Mouse (Mus musculus) intestine, embryonic 16.5 days (tissue): Measurements from ENCODE around the gene Trpm8. TPM values are rescaled to one million over a fixed set of nuclear protein-coding genes. Genes with fewer than 3 reads are reported as not detected.
A peak's percentile ranks its signal among the peaks of the same experiment; 100 is the strongest.

ENCODE experiments used
- ATAC-seq: fragments of 200-750 bp; cut with Nextera tagmentation; 2 replicates; pipeline ENCODE4 v1.8.0; 2017; ENCODE audit warnings: moderate TSS enrichment, moderate library complexity
- H3K27ac ChIP-seq: fragments of 300-500 bp; sonication (generic); 2 replicates; pipeline ENCODE4 v1.5.1; 2014; ENCODE audit warnings: mild to moderate bottlenecking, low read length
- H3K27me3 ChIP-seq: fragments of 300-500 bp; sonication (generic); replicated peaks from 2 replicates; pipeline ENCODE4 v1.6.1; 2014; ENCODE audit warnings: low read length, control low read depth, mixed read lengths; ENCODE audit not compliant: control insufficient read depth, insufficient read depth
- H3K36me3 ChIP-seq: fragments of 300-500 bp; sonication (generic); 2 replicates; pipeline ENCODE4 v1.6.1; 2014; ENCODE audit warnings: low read length, control low read depth; ENCODE audit not compliant: control insufficient read depth, insufficient read depth
- H3K4me1 ChIP-seq: fragments of 300-500 bp; sonication (generic); 2 replicates; pipeline ENCODE4 v1.6.1; 2014; ENCODE audit warnings: low read length, control low read depth, mixed read lengths; ENCODE audit not compliant: control insufficient read depth, insufficient read depth
- H3K4me2 ChIP-seq: fragments of 300-500 bp; sonication (generic); 2 replicates; pipeline ENCODE4 v1.6.1; 2014; ENCODE audit warnings: low read depth, low read length, control low read depth
- H3K4me3 ChIP-seq: fragments of 300-500 bp; sonication (generic); 2 replicates; pipeline ENCODE4 v1.5.1; 2014; ENCODE audit warnings: mild to moderate bottlenecking, low read length
- H3K9ac ChIP-seq: fragments of 300-500 bp; sonication (generic); 2 replicates; pipeline ENCODE4 v1.6.1; 2014; ENCODE audit warnings: low read depth, low read length
- H3K9me3 ChIP-seq: fragments of 300-500 bp; sonication (generic); 2 replicates; pipeline ENCODE4 v1.6.1; 2016; ENCODE audit warnings: low read length, control low read depth; ENCODE audit not compliant: control insufficient read depth
- WGBS: fragments of 180-500 bp; shearing (Covaris S2); extraction: QIAGEN DNeasy Blood & Tissue Kit; methylation state at CpG from one replicate; pipeline ENCODE4 v1.1.7; 2014; 5-methylcytosine and 5-hydroxymethylcytosine counted together
- polyA plus RNA-seq: library from polyadenylated mRNA; unstranded; fragments of >200 nt; fragmentation: Nextera tagmentation; extraction: Ambion mirVana; gene quantifications from 2 replicates; pipeline ENCODE4 v1.2.1, GENCODE M21; 2015

Gene Trpm8
- polyA plus RNA-seq, 1 experiment from 2014 or later, result not detected

GRCm38 (mm10) chr1:88285652-88286051 is 8.2 kb downstream of the Trpm8 start:
- peaks cover 28% of the 10 kb centered on the region for H3K9me3 ChIP-seq
- H3K27ac ChIP-seq, result no peak overlapping the region
- 58% methylated on average over 5 of the region's 5 CpGs for WGBS
- no peaks in the 10 kb centered on the region for H3K36me3 ChIP-seq
- H3K4me1 ChIP-seq, result no peaks in the 10 kb centered on the region
- H3K4me3 ChIP-seq, result no peak overlapping the region
- H3K27me3 ChIP-seq, result no peaks in the 10 kb centered on the region
- ATAC-seq, result no peak
- no peak overlapping the region for H3K4me2 ChIP-seq
- H3K9ac ChIP-seq, result no peak overlapping the region

GRCm38 (mm10) chr1:88286136-88286845 is 8.8 kb downstream of the Trpm8 start:
- H3K4me3 ChIP-seq, result no peak overlapping the region
- no peak overlapping the region for H3K9ac ChIP-seq
- no peak overlapping the region for H3K27ac ChIP-seq
- H3K4me1 ChIP-seq, result no peaks in the 10 kb centered on the region
- WGBS, result 83% methylated on average over 15 of the region's 15 CpGs
- H3K36me3 ChIP-seq, result no peaks in the 10 kb centered on the region
- peaks cover 28% of the 10 kb centered on the region for H3K9me3 ChIP-seq
- no peak for ATAC-seq
- H3K27me3 ChIP-seq, result no peaks in the 10 kb centered on the region
- no peak overlapping the region for H3K4me2 ChIP-seq

- Histone ChIP-seq H3K9ac (no peak overlapping the region), H3K27me3 (no peaks in the 10 kb centered on the region), H3K4me2 (no peak overlapping the region), H3K27ac (no peak overlapping the region), H3K4me3 (no peak overlapping the region), H3K4me1 (no peaks in the 10 kb centered on the region), H3K9me3 (peaks cover 30% of the 10 kb centered on the region), H3K36me3 (no peaks in the 10 kb centered on the region)
- 72% methylated on average over 13 of the region's 13 CpGs for WGBS
- ATAC-seq, result no peak; the same call in 1 of the 2 replicates
These were observed 9.6 kb downstream of the Trpm8 start for GRCm38 (mm10) chr1:88286887-88287696.

GRCm38 (mm10) chr1:88287697-88287980 is 10.2 kb downstream of the Trpm8 start:
- peaks cover 32% of the 10 kb centered on the region for H3K9me3 ChIP-seq

GRCm38 (mm10) chr1:88288056-88288788 is 10.8 kb downstream of the Trpm8 start:
- Histone ChIP-seq H3K27ac (peak overlapping the region; percentile 10), H3K27me3 (no peaks in the 10 kb centered on the region)

More at GRCm38 (mm10) chr1:88287697-88287980, 10.2 kb downstream of the Trpm8 start:
- peak overlapping the region; percentile 10 for H3K27ac ChIP-seq
- H3K27me3 ChIP-seq, result no peaks in the 10 kb centered on the region
- 38% methylated on average over 5 of the region's 5 CpGs for WGBS
- H3K36me3 ChIP-seq, result no peaks in the 10 kb centered on the region
- peak; percentile 43 for ATAC-seq
- H3K4me2 ChIP-seq, result no peak overlapping the region
- H3K4me1 ChIP-seq, result no peaks in the 10 kb centered on the region
- H3K4me3 ChIP-seq, result no peak overlapping the region
- no peak overlapping the region for H3K9ac ChIP-seq

GRCm38 (mm10) chr1:88288789-88289127 is 11.3 kb downstream of the Trpm8 start:
- WGBS, result 74% methylated on average over 3 of the region's 3 CpGs
- Histone ChIP-seq H3K4me1 (no peaks in the 10 kb centered on the region), H3K9me3 (peaks cover 22% of the 10 kb centered on the region)

More at GRCm38 (mm10) chr1:88288056-88288788, 10.8 kb downstream of the Trpm8 start:
- Histone ChIP-seq H3K4me1 (no peaks in the 10 kb centered on the region), H3K36me3 (no peaks in the 10 kb centered on the region), H3K9ac (no peak overlapping the region), H3K9me3 (peaks cover 26% of the 10 kb centered on the region), H3K4me2 (no peak overlapping the region), H3K4me3 (no peak overlapping the region)
- peak; percentile 84 for ATAC-seq
- 36% methylated on average over 3 of the region's 3 CpGs for WGBS

GRCm38 (mm10) chr1:88289152-88289551 is 11.7 kb downstream of the Trpm8 start:
- Histone ChIP-seq H3K4me1 (no peaks in the 10 kb centered on the region), H3K4me3 (no peak overlapping the region), H3K4me2 (no peak overlapping the region), H3K36me3 (no peaks in the 10 kb centered on the region), H3K27ac (no peak overlapping the region), H3K9ac (no peak overlapping the region), H3K9me3 (peaks cover 22% of the 10 kb centered on the region), H3K27me3 (no peaks in the 10 kb centered on the region)
- WGBS, result 49% methylated on average over 2 of the region's 2 CpGs
- no peak for ATAC-seq

More at GRCm38 (mm10) chr1:88288789-88289127, 11.3 kb downstream of the Trpm8 start:
- H3K36me3 ChIP-seq, result no peaks in the 10 kb centered on the region
- H3K9ac ChIP-seq, result no peak overlapping the region
- no peak overlapping the region for H3K4me3 ChIP-seq
- H3K27ac ChIP-seq, result peak overlapping the region; percentile 1; the same call in 1 of the 2 replicates
- no peaks in the 10 kb centered on the region for H3K27me3 ChIP-seq
- H3K4me2 ChIP-seq, result no peak overlapping the region
- ATAC-seq, result no peak

- H3K36me3 ChIP-seq, result no peaks in the 10 kb centered on the region
- 46% methylated on average over 4 of the region's 4 CpGs for WGBS
- ATAC-seq, result no peak
- no peak overlapping the region for H3K27ac ChIP-seq
- no peaks in the 10 kb centered on the region for H3K27me3 ChIP-seq
- H3K4me3 ChIP-seq, result no peak overlapping the region
- H3K4me1 ChIP-seq, result no peaks in the 10 kb centered on the region
- H3K9me3 ChIP-seq, result peaks cover 22% of the 10 kb centered on the region
- no peak overlapping the region for H3K9ac ChIP-seq
- H3K4me2 ChIP-seq, result no peak overlapping the region
These were observed 12.5 kb downstream of the Trpm8 start for GRCm38 (mm10) chr1:88289917-88290316.

GRCm38 (mm10) chr1:88290511-88290910 is 13.1 kb downstream of the Trpm8 start:
- no peak for ATAC-seq
- Histone ChIP-seq H3K27ac (no peak overlapping the region), H3K4me3 (no peak overlapping the region), H3K9me3 (peaks cover 22% of the 10 kb centered on the region), H3K9ac (no peak overlapping the region), H3K4me1 (no peaks in the 10 kb centered on the region), H3K4me2 (no peak overlapping the region), H3K27me3 (no peaks in the 10 kb centered on the region), H3K36me3 (no peaks in the 10 kb centered on the region)
- 66% methylated on average over 1 of the region's 1 CpGs for WGBS
